Mouse (Mus musculus): ENCODE data around the gene Nid1.

DNA sequence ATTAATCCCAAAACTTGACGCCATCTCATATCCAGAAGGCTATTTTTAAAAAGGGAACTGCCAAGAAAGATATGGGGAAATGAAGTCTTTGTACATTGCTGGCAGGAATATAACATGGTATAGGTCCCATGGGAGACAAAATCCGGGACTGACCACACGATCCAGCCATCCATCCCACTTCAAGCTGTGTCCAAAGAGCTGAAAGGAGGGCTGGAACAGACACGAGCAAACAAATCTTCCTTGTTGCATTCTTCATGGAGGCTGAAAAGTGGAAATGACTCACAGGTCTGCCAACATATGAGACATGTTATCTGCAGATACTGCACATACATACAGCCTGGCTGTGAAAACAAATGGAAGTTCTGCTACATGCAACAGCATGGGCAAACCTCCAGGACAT is 77.5 kb downstream of the Nid1 start:
- no peak for TF ChIP-seq CTCF (IDR thresholded peaks at IDR 0.05; ENCODE audit: extremely low read depth, insufficient read depth, low read length)
- no peak for TF ChIP-seq POLR2A (IDR thresholded peaks at IDR 0.05; ENCODE audit: extremely low read depth, insufficient read depth, low read length)
